ENCODE assay signal across 24 mouse cellular contexts in genomic region chr15:86260111-86260510, GRCm38 (mm10). TPM values are rescaled to one million over a fixed set of nuclear protein-coding genes. Genes with fewer than 3 reads are reported as not detected.
A peak's percentile ranks its signal among the peaks of the same experiment; 100 is the strongest.
DNase-seq lines count a peak whose midpoint lies in the region; ATAC-seq and TF ChIP-seq lines count a peak whose summit lies in the region.
"Had no signal": no experiment of that assay in that cellular context is flagged by ENCODE, and none has a peak within 500 bp of the region (broad histone marks: within the 10 kb centered on the region; RNA-seq: fewer than 3 reads in every experiment).

No protein-coding gene starts in this region.

- peak; percentile 44 to 53 for DNase-seq in cerebellum, adult 18-20 months
- no peak for DNase-seq in cerebellum, adult 11-12 months
- DNase-seq in cerebellum, adult 9-11 months, result peak; percentile 52
- DNase-seq in cerebellum, adult 8-10 months, result no peak
- peak; percentile 55 to 62 for DNase-seq in cerebellum, postnatal 25 days
- DNase-seq in stomach, postnatal 0 days (ENCODE audit: low spot score), result no peak
- DNase-seq: adrenal gland, adult 8-10 months; adrenal gland, postnatal 25 days; gastrocnemius, postnatal 25 days; heart, adult 18-20 months; heart, postnatal 10 days; heart, postnatal 36 days; kidney, adult 11 months; kidney, adult 8-10 months had no signal

- no peak overlapping the region for H3K9ac ChIP-seq in stomach, postnatal 0 days (ENCODE audit: low read length)
- H3K9ac ChIP-seq: embryonic facial prominence, embryonic 12.5 days; embryonic facial prominence, embryonic 15.5 days; heart, embryonic 12.5 days; heart, embryonic 15.5 days; hindbrain, embryonic 13.5 days; intestine, embryonic 15.5 days had no signal

- no peak overlapping the region for H3K27ac ChIP-seq in stomach, postnatal 0 days (replicated peaks)
- H3K27ac ChIP-seq: embryonic facial prominence, embryonic 12.5 days; embryonic facial prominence, embryonic 15.5 days; heart, embryonic 15.5 days; hindbrain, embryonic 10.5 days; hindbrain, embryonic 13.5 days; intestine, embryonic 15.5 days had no signal

- no peaks in the 10 kb centered on the region for H3K9me3 ChIP-seq in stomach, postnatal 0 days (ENCODE audit: control insufficient read depth, low read length)
- H3K9me3 ChIP-seq: embryonic facial prominence, embryonic 12.5 days; embryonic facial prominence, embryonic 15.5 days; heart, embryonic 12.5 days; heart, embryonic 15.5 days; hindbrain, embryonic 10.5 days; hindbrain, embryonic 13.5 days; intestine, embryonic 15.5 days had no signal

- no peak overlapping the region for H3K4me2 ChIP-seq in stomach, postnatal 0 days (replicated peaks; ENCODE audit: low read depth)
- H3K4me2 ChIP-seq: embryonic facial prominence, embryonic 12.5 days; embryonic facial prominence, embryonic 15.5 days; heart, embryonic 12.5 days; heart, embryonic 15.5 days; hindbrain, embryonic 13.5 days; intestine, embryonic 15.5 days had no signal

- no peak for TF ChIP-seq EP300 in stomach, postnatal 0 days (optimal IDR thresholded peaks at IDR 0.05)

- no peaks in the 10 kb centered on the region for H3K36me3 ChIP-seq in stomach, postnatal 0 days (ENCODE audit: control insufficient read depth, insufficient read depth, low read length)
- H3K36me3 ChIP-seq: embryonic facial prominence, embryonic 12.5 days; heart, embryonic 12.5 days; heart, embryonic 15.5 days; hindbrain, embryonic 10.5 days; hindbrain, embryonic 13.5 days; intestine, embryonic 15.5 days had no signal

- 87% methylated on average over 4 of the region's 4 CpGs for WGBS in stomach, postnatal 0 days

- H3K27me3 ChIP-seq in stomach, postnatal 0 days (ENCODE audit: control insufficient read depth, insufficient read depth, low read length), result no peaks in the 10 kb centered on the region
- H3K27me3 ChIP-seq: embryonic facial prominence, embryonic 12.5 days; embryonic facial prominence, embryonic 15.5 days; heart, embryonic 12.5 days; heart, embryonic 15.5 days; hindbrain, embryonic 13.5 days; intestine, embryonic 15.5 days had no signal

- H3K4me3 ChIP-seq in stomach, postnatal 0 days (ENCODE audit: low read depth, low read length), result no peak overlapping the region
- H3K4me3 ChIP-seq: embryonic facial prominence, embryonic 12.5 days; embryonic facial prominence, embryonic 15.5 days; heart, embryonic 12.5 days; heart, embryonic 15.5 days; hindbrain, embryonic 10.5 days; hindbrain, embryonic 13.5 days; intestine, embryonic 15.5 days had no signal

- H3K4me1 ChIP-seq in stomach, postnatal 0 days (replicated peaks; ENCODE audit: control insufficient read depth, insufficient read depth), result no peaks in the 10 kb centered on the region
- H3K4me1 ChIP-seq: intestine, embryonic 15.5 days had no signal

- TF ChIP-seq CTCF in stomach, postnatal 0 days (IDR thresholded peaks at IDR 0.05; ENCODE audit: low read depth), result no peak

- ATAC-seq in stomach, postnatal 0 days (ENCODE audit: low FRiP score, low TSS enrichment), result no peak
- ATAC-seq: activated CD4-positive, CD25-positive, alpha-beta regulatory T cell, adult 4 months; forebrain, embryonic 14.5 days; hindbrain, embryonic 16.5 days; intestine, embryonic 15.5 days had no signal

RNA-seq across cellular contexts. Expression of gene Tbc1d22a, which starts 45.9 kb away (rescaled TPM):
- polyA plus RNA-seq in stomach, postnatal 0 days (2015; fragmentation: Nextera tagmentation; extraction: Ambion mirVana), result 8.7 TPM in 2 replicates

Comparison
In these comparisons a context has a peak if more than half of its experiments do, and no peak if none do; other contexts are left out.
1. DNase-seq: peak in cerebellum, adult 18-20 months (2 of 2), cerebellum, adult 9-11 months (single experiment) and cerebellum, postnatal 25 days (2 of 2); none in cerebellum, adult 11-12 months (single experiment), cerebellum, adult 8-10 months (single experiment) and stomach, postnatal 0 days (single experiment).